Mouse (Mus musculus) large intestine, adult 2 months (tissue): ENCODE measurements around the gene H2-Ob. TPM values are rescaled to one million over a fixed set of nuclear protein-coding genes. Genes with fewer than 3 reads are reported as not detected.

Experiments used
- DNase-seq: peaks from one replicate; pipeline ENCODE4 v3.0.0-alpha.2; 2012; ENCODE audit warnings: low read depth, low spot score
- WGBS: fragments of 180-500 bp; shearing (Covaris S2); methylation state at CpG from one replicate; pipeline ENCODE4 v1.1.7; 2018; 5-methylcytosine and 5-hydroxymethylcytosine counted together
- polyA plus RNA-seq: library from polyadenylated mRNA; depleted of rRNA; stranded (reverse); fragments of >200 nt; gene quantifications from 2 replicates; pipeline ENCODE4 v1.2.3, GENCODE M21; 2012

H2-Ob gene
- polyA plus RNA-seq, 1 experiment, result 30.6 TPM

DNA sequence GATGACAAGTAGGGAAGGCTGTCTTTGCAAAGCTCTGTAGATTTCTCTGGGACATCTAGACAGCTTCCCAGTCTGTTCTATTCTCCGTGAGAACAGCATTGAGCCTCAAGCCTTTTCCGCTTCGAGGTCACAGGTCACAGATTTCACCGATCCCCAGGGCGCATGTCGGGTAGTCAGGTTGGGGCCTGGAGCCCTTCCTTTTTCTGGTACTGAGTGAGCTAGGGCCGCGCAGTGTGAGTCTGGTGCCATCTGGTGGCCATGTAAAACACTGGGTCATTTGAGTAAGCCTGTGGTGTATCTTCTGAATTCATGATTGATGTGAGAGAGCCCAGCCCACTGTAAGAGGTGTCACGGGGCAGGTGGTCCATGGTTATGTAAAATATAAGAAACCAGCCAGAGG lies 3.8 kb upstream of the H2-Ob start:
- DNase-seq, result peak; percentile 31

DNA sequence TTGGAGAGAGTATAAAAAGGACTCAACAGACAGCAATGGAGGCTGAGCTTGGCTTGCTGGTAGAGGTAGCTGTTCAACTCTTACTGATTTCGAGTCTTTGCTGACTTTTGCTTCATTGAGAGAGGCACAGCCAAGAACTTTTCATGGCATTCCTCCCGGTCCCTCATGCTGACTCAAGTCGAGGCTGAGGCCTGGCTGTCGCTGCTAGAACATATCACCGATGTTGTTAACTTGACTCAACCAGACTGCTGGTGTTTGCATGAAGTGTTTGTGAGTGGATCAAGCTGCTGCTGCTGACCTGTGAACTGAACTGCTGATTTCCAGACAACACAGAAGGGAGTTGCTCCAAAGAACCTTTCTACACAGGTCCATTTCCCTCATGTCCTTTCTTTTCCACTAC lies 2.0 kb upstream of the H2-Ob start:
- no peak for DNase-seq
- WGBS, result 68% methylated on average over 5 of the region's 5 CpGs

More for the DNA sequence above, 3.8 kb upstream of the H2-Ob start:
- 14% methylated on average over 9 of the region's 9 CpGs for WGBS

DNA sequence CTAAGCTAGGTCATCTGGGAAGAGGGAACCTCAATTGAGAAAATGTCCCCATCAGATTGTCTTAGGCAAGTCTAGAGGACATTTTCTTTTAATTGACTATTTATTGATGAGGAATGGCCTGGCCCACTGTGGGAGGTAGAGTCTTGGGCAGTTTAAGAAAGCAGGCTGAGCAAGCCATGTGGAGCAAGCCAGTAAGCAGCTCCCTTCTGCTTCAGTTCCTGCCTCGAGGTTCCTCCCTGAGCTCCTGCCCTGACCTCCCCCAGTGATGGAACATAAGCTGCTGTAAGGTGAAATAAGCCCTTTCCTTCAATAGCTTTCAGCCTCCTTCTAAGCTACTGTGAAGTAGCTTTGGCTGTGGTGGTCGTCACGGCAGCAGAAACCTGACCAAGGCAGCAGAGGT lies 962 bp upstream of the H2-Ob start:
- WGBS, result 70% methylated on average over 3 of the region's 3 CpGs
- DNase-seq, result no peak

DNA sequence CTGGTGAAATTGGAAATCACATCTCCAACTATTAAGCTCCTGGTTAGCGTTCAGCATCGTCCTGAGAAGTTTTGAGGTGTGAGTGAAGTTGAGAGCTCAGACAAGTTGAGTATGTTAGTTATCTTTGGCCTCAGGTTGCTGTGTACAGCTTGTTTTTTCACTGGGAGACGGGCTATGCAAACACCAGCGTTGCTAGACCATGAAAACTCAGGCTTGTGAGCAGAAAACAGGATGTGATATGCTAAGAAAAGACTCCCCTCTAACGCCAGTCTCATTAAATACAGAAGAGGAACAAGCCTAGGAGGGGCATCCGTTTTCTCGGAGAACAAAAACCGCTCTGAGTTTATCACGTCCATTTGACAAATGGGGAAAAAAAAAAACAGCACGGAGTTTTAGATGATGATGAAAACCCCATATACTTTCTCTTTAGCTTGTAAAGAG lies 918 bp downstream of the H2-Ob start:
- DNase-seq, result no peak
- WGBS, result 53% methylated on average over 10 of the region's 10 CpGs

DNA sequence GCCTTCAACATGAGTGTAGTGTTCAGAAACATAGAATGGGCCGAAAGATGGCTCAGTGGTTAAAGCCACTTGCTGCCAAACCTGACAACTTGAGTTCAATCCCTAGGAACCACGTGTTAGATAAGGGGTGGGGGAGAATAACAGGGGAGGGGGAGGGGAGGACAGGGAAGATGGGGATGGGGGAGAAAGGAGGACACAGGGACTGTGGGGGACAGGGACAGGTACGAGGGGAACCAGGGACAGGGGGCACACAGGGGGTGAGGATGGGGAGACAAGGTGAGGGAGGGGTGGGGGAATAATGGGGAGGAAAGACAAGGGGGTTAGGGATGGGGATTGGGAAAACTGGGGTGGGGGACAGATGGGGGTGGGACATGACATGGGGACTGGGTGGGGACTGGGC lies 1.7 kb downstream of the H2-Ob start:
- DNase-seq, result no peak
- 58% methylated on average over 3 of the region's 3 CpGs for WGBS

DNA sequence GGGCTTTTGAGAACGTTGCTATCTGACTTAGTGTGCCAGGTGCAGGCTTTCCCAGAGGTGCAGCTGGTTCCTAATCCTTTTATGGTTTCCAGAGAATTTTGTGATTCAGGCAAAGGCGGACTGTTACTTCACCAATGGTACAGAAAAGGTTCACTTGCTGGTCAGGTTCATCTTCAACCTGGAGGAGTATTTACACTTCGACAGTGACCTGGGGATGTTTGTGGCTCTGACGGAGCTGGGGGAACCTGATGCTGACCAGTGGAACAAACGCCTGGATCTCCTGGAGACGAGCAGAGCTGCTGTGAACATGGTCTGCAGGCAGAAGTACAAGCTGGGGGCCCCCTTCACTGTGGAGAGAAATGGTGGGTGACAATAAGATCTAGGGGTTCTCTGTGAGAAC lies 2.2 kb downstream of the H2-Ob start:
- DNase-seq, result no peak
- WGBS, result 67% methylated on average over 6 of the region's 6 CpGs

DNA sequence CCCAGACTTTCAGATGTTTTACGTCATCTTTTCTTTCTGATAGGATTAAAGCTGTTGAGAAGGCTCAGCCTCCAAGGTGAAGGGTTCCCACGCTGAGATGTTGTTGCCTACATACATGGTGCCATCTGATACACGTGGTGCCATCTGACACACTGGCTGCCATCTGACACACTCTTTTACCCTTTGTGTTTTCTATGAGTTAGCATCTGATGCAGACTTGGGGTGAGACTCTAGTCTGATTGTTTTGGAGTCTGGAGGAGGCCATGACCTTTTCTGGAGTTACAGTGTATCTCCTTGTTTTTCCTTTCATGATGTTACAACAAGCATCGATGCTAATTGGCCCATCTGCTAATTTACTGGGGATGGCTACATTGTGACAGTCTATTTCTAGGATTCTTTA lies 6.0 kb downstream of the H2-Ob start:
- 74% methylated on average over 4 of the region's 4 CpGs for WGBS

DNA sequence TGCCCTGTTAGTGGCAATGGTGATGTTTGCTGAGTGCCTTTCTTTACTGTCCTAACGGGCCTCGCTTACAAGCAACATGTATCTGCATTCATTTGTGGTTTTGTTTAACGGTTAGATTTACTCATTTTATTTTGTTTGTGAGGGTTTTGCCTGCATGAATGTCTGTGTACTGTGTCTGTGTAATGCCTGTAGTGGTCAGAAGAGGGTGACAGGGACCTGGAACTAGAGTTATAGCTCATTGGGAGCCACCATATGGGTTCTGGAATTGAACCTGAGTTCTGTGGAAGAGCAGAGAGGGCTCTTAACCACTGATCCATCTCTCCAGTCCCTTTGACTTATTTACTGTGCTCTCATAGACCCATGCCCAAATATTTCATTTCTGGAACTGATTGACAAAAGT lies 8.3 kb downstream of the H2-Ob start:
- WGBS, result 78% methylated on average over 3 of the region's 3 CpGs
- DNase-seq, result no peak

More for the DNA sequence above, 6.0 kb downstream of the H2-Ob start:
- DNase-seq, result no peak

DNA sequence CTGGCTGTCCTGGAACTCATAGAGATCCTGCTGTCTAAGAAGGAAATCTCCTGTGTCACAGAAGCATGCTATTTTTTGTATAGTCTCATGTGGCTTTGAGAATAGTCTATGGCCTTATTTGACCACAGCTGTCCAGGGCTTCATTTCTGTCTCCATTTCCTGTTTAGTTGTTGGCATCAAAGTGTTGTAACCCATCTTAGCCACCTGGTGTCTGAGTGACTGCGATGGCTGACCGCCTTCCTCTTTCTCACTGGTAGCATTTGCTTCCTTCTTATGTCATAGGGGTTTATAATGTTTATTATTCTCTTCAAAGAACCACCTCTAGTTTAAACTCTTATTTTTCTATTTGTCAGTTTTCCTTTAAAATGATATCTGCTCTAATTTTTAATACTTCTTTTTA lies 10.1 kb downstream of the H2-Ob start:
- no peak for DNase-seq
- WGBS, result 31% methylated on average over 2 of the region's 2 CpGs

DNA sequence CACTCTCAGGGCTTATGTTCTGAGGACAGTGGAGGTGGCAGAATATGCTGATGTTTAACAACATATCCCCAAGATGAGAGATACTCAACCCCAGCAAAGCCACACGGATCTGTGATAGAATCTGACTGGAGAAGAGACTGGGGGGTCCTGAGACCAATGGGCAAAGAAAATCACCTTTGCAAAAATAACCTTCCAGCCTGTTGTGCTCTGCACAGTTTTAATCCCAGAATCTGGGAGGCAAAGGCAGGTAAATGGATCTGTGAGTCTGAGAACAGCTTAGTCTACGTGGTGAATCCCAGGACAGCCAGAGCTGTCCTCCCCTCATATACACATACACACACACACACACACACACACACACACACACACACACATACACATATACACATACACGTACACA lies 10.7 kb downstream of the H2-Ob start:
- 53% methylated on average over 3 of the region's 3 CpGs for WGBS

DNA sequence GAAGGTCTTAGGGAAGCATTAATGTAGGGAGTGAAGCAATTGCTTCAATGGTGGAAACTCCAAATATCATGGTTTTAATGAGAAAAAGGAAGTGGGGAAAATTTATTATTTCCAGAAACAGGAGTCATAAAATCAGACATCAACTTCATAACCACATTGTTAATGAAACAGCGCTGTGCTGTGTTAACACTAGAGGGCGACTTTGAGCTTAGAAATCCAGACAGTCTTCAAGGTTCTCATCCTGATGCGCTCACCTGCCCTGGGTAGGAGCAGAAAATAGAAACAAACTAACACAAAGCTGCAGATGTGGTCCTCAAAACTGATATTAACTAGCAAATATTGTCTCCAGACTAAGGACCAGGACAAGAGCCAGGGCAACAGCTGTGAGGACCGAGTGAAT lies 11.2 kb downstream of the H2-Ob start:
- no peak for DNase-seq

More for the DNA sequence above, 10.7 kb downstream of the H2-Ob start:
- no peak for DNase-seq

DNA sequence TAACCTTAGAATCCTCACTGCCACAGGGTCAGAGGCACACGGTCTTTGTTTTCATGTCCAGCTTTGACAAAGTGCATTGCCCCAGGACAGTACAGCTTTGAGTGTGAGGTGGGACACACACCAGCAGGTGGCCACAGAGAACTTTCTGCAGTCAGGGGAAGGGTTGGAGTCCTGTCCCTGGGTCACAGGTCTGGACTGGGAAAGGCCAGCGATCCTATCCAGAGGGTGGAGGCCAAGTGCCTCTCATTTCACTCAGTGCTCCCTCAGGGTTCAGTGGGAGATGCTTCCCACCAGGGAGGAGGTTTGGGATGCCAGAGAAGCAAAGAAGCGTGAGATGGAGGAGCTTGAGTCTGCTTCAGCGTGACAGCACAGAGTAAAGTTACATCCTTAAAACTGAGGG lies 13.0 kb downstream of the H2-Ob start:
- DNase-seq, result no peak
- WGBS, result 49% methylated on average over 4 of the region's 4 CpGs

More for the DNA sequence above, 11.2 kb downstream of the H2-Ob start:
- 11% methylated on average over 4 of the region's 4 CpGs for WGBS

DNA sequence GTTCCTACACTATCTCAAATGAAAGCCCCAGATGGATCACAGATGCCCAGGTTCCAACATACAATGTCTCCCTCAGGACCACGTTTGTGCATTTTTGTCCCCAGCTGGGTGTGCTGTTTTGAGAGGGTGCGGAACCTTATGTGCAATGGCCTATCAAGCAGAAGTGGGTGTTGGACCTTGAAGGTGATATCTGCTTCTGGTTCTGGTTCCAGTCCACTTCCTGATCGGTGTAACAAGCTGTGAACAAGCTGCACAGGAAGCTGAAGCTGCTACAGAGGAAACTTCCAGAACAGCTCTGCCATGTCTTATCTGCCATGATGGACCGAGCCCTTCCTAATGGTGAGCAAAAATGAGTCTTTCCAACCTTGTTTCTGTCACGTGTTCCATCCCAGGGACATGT lies 17.8 kb downstream of the H2-Ob start:
- 81% methylated on average over 5 of the region's 5 CpGs for WGBS

DNA sequence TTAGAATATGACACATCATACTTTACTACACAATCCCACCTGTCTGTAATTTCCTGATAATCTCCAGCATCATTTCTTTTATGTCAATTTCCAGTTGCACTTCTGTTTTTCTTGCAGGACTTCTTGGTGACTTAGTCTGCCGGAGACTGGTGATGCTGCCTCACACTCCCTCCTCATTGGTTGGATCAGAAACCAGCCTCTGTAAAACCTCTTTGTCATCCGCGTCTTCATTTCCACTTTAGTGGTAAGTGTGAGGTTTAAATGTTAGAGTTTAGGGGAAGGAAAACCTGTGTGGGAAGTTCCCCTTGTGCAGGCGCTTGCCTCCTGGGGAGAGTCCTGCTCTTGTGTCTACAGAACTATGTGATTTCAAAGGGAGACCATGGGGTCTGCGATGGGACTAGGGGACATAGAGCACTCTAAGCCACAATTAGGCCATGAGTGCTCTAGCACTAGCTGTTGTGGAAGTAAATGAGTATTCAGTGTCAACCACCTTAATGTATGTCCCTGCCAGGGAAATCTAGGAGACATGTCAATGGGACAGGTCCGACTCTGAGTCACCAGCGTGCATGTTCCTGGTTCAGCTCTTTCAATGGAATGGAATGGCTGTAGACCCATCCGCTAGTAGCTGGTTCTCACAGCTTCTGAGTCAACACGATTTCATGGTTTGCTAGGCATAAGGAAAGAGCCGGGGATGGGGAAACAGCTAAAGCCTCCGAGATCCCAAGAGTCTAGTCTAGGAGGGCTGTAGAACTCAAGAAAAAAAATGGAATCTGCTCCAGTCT lies 19.1 kb downstream of the H2-Ob start, which contains the start of gene H2-Ab1:
Gene H2-Ab1, plus strand, starts transcription at position 96 of the 782 bp plus-strand sequence.
- DNase-seq, result no peak
- WGBS, result 68% methylated on average over 11 of the region's 11 CpGs

More for the DNA sequence above, 17.8 kb downstream of the H2-Ob start:
- DNase-seq, result no peak

DNA sequence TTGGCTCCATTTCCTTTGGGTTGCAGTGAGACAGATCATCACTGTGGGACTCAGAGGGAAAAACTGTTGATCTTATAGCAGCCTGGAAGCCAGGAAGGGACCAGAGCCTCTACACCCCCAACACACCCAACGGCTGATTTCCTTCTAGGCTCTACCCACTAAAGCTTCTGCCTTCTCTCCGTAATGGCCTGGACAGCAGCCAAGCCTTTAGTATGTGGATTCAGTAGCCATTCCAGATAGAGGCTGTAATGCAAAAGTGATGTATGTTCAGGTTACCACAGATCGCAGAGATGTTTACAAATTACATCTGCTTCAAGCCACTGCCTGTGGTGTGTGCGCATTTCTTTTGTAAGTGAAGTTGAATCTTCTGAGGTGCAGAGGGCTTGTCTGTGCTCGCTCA lies 21.8 kb downstream of the H2-Ob start:
- 34% methylated on average over 5 of the region's 5 CpGs for WGBS
- DNase-seq, result no peak

DNA sequence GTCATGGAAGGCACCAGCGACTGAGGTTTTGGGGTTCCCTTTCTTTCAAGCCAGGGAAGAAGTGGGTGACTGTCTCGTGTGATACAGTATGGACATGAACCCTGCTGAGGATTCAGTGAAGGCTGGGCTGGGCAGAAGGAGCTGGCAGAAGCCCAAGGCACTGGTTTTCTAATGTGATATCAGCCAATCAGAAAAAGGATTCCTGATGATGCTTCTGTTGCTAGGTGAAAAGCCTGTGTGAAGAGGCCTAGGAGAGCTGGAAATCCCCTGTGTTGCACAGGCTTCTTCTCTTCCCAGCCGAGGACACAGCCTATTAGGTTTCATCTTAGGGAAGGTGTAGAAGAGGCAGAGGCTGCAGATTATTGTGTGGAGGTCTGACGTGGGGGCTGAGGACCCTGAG lies 22.8 kb downstream of the H2-Ob start:
- WGBS, result 25% methylated on average over 4 of the region's 4 CpGs
- peak; percentile 57 for DNase-seq

DNA sequence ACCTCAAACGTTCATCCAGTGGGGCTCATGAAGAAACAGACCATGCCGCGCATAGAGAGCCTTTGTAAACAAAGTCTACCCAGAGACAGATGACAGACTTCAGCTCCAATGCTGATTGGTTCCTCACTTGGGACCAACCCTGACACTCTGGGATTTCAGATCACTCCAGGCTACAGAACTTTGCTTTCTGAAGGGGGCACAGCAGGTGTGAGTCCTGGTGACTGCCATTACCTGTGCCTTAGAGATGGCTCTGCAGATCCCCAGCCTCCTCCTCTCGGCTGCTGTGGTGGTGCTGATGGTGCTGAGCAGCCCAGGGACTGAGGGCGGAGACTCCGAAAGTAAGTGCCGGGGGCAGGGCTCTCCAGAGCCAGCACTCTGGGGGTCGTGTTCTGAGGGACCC lies 24.4 kb downstream of the H2-Ob start:
- WGBS, result 1% methylated on average over 8 of the region's 8 CpGs
- DNase-seq, result peak; percentile 60

DNA sequence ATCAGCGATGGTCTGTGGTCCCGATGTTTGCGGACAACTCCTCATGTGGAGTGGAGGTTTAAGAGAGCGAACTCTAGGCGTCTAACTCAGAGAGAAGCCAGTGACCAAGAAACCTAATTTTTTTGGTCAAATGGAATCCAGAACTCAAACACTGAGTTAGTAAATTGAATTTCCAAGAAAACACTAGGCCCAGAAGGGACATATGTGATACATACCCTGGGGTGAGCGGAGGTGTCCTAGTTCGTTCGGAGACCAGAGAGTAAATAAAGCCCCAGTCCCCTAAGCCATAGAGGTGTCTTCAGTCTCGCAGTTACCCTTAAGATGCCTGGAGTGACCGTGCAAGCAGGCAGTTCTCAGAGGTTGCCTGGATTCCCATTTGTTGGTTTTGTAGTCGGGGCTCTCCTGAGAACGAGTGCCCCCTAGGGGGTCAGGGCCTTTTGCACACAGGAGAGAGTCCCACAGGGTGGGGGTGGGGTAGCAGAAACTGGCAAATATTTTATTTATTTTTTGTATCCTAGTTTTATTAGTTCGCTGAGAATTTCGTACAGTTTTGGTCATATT lies 25.2 kb downstream of the H2-Ob start:
- WGBS, result 11% methylated on average over 14 of the region's 14 CpGs
- DNase-seq, result no peak

DNA sequence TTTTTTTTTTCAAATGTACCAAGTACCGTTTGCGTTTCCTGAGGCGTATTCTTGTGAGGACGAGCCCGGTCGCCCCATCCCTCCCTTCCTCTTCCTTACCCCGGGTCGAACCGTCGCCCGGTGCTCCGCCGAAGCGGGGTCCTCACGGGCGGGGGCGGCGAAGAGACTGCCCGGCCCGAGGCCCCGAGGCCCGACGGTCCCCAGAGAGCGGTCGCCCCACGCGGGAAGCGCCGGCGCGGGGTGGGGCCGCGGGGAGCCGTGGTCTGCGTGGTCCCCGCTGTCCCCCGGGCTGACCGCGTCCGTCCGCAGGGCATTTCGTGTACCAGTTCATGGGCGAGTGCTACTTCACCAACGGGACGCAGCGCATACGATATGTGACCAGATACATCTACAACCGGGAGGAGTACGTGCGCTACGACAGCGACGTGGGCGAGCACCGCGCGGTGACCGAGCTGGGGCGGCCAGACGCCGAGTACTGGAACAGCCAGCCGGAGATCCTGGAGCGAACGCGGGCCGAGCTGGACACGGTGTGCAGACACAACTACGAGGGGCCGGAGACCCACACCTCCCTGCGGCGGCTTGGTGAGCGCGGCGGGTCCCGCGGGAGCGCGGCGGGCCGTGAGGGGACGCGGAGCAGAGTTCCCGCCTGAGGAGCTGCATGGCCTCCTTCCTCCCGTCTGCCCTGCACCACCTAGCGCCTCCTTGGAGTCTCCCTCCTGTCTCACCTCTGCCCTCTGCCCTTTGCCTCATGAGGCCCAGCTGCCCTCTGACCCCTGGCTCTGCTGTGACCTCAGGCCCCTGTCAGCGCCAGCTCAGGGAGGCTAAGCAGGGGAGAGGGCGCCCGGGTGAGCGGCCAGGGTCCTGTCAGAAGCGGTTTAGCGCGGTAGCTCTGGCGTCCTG lies 26.0 kb downstream of the H2-Ob start:
- 2% methylated on average over 92 of the region's 93 CpGs for WGBS
- no peak for DNase-seq

DNA sequence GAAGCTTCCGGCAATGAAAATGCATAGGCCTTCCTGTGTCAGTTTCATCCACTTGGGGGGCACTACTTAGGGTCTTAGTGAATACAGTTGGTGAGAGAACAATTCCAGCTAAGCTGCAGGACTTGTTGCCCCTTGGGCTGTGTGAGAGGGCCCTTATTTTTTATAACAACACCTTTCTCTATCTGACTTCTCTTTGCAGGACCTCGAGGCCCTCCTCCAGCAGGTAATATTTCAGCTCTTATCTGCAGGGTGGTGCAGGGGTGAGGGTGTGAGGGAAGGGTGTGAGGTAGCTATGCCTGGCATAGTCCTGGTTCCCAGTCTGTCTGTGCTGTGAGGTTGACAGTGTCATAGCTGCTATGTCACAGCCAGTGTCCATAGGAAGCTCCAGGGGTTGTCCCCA lies 29.6 kb downstream of the H2-Ob start:
- DNase-seq, result no peak
- WGBS, result 63% methylated on average over 2 of the region's 2 CpGs
